ENCODE assay signal across 17 mouse cellular contexts in genomic region chr13:112008806-112009205, GRCm38 (mm10).
"Had no signal": no experiment of that assay in that cellular context is flagged by ENCODE, and none has a peak within 500 bp of the region (broad histone marks: within the 10 kb centered on the region; RNA-seq: fewer than 3 reads in every experiment).

No protein-coding gene starts in this region.

- H3K4me2 ChIP-seq: limb, embryonic 15.5 days; liver, embryonic 12.5 days; midbrain, embryonic 12.5 days; neural tube, embryonic 13.5 days; neural tube, embryonic 15.5 days had no signal

- H3K4me1 ChIP-seq: limb, embryonic 15.5 days; midbrain, embryonic 10.5 days; midbrain, embryonic 12.5 days; neural tube, embryonic 13.5 days; neural tube, embryonic 15.5 days had no signal

- ATAC-seq: liver, embryonic 12.5 days; midbrain, embryonic 16.5 days had no signal

- H3K4me3 ChIP-seq: limb, embryonic 15.5 days; liver, embryonic 12.5 days; midbrain, embryonic 10.5 days; midbrain, embryonic 12.5 days; myocyte; neural tube, embryonic 13.5 days; neural tube, embryonic 15.5 days had no signal

- H3K9me3 ChIP-seq: limb, embryonic 15.5 days; midbrain, embryonic 12.5 days; neural tube, embryonic 13.5 days; neural tube, embryonic 15.5 days had no signal

- H3K27ac ChIP-seq: limb, embryonic 15.5 days; liver, embryonic 12.5 days; liver, embryonic 14.5 days; midbrain, embryonic 10.5 days; midbrain, embryonic 12.5 days; neural tube, embryonic 13.5 days; neural tube, embryonic 15.5 days had no signal

- DNase-seq: midbrain, embryonic 14.5 days; right cerebral cortex, adult 18-20 months; right cerebral cortex, postnatal 25 days; right cerebral cortex, postnatal 4 days; spleen, adult 18-20 months; thymus, adult 18-20 months; thymus, postnatal 14 days; thymus, postnatal 36 days had no signal

- H3K36me3 ChIP-seq: limb, embryonic 15.5 days; liver, embryonic 12.5 days; midbrain, embryonic 10.5 days; midbrain, embryonic 12.5 days; neural tube, embryonic 13.5 days; neural tube, embryonic 15.5 days had no signal

- H3K27me3 ChIP-seq: limb, embryonic 15.5 days; midbrain, embryonic 12.5 days; neural tube, embryonic 13.5 days; neural tube, embryonic 15.5 days had no signal

- H3K9ac ChIP-seq: limb, embryonic 15.5 days; liver, embryonic 12.5 days; liver, embryonic 14.5 days; midbrain, embryonic 12.5 days; neural tube, embryonic 13.5 days; neural tube, embryonic 15.5 days had no signal
